Comparison of ENCODE assay signal across 10 mouse cellular contexts in the genomic region with DNA sequence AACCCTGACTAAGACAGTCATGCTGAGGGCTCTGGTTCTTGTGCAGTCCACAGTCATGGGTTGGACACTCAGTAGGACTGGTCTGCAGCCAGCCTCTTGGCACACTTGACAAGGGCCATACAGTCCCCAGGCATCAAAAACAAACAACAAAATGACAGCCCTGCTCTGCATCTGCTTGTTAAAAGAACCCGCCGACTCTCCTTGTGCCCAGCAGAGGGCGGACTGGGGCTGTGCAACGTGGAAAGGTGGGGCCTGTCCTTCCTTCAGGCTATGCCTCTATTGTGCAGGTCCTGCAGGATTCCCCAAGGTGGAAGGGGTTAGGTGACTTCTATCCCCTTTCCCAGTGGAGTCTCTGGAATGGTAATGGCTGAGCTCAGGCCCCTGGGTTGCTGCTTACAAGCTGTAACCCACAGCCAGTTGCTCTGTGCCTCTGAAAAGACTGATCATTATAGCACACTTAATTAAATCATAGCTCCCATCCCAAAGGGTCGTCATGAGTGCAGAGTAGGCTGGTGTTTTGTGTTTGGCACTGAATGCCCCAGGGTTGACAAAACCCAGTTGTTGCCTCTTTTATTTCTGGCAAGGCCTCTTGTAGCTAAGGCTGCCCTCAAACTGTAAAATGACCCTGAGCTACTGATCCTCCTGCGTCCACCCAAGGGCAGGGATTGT. TPM values are rescaled to one million over a fixed set of nuclear protein-coding genes. Genes with fewer than 3 reads are reported as not detected.
A peak's percentile ranks its signal among the peaks of the same experiment; 100 is the strongest.
DNase-seq lines count a peak whose midpoint lies in the region; ATAC-seq and TF ChIP-seq lines count a peak whose summit lies in the region.
"Not testable (repeated sequence)": the region's sequence is repeated elsewhere in the genome, so short reads cannot be mapped to it uniquely, and the experiment has no call there.
"Had no signal": no experiment of that assay in that cellular context is flagged by ENCODE, and none has a peak within 500 bp of the region (broad histone marks: within the 10 kb centered on the region; RNA-seq: fewer than 3 reads in every experiment).

No protein-coding gene starts in this region.

- DNase-seq in 416B (ENCODE audit: low read depth) (peak; percentile 54), liver (peak; percentile 55)
- peak; percentile 77 for DNase-seq in adrenal gland, postnatal 10 days
- peak; percentile 49 for DNase-seq in embryo, embryonic 9.5 days (ENCODE audit: extremely low spot score)
- peak; percentile 84 for DNase-seq in heart, embryonic 10.5 days (ENCODE audit: low spot score)
- peak; percentile 53 for DNase-seq in midbrain, postnatal 0 days (ENCODE audit: low spot score)
- peak; percentile 46 for DNase-seq in splenic B cell, adult 2 months (ENCODE audit: low read depth, low spot score)

- 0 out of 2 replicates have a peak, but pooled peaks have one; percentile 18 for ATAC-seq in kidney, embryonic 14.5 days (ENCODE audit: low FRiP score, low TSS enrichment)
- 0 out of 2 replicates have a peak, but pooled peaks have one; percentile 31 for ATAC-seq in midbrain, postnatal 0 days (ENCODE audit: low FRiP score)

- not testable (repeated sequence) for H3K9ac ChIP-seq in kidney, embryonic 14.5 days (ENCODE audit: low read depth, low read length); midbrain, postnatal 0 days (replicated peaks; ENCODE audit: low read length, poor library complexity, severe bottlenecking)

- not testable (repeated sequence) for H3K36me3 ChIP-seq in heart, embryonic 10.5 days; kidney, embryonic 14.5 days (ENCODE audit: control insufficient read depth, insufficient read depth, low read length); midbrain, postnatal 0 days (ENCODE audit: insufficient read depth, low read length); splenic B cell, adult 2 months (ENCODE audit: control insufficient read depth, insufficient read depth, low read length, poor library complexity, severe bottlenecking)

- not testable (repeated sequence) for H3K4me3 ChIP-seq in heart, embryonic 10.5 days; kidney, embryonic 14.5 days (ENCODE audit: low read length); midbrain, postnatal 0 days (ENCODE audit: low read depth, low read length)

- WGBS in heart, embryonic 10.5 days = 24% methylated on average over 6 of the region's 6 CpGs
- WGBS in kidney, embryonic 14.5 days = 21% methylated on average over 6 of the region's 6 CpGs
- 19% methylated on average over 6 of the region's 6 CpGs for WGBS in midbrain, postnatal 0 days

- not testable (repeated sequence) for H3K27ac ChIP-seq in heart, embryonic 10.5 days; kidney, embryonic 14.5 days (ENCODE audit: low read depth, low read length); midbrain, postnatal 0 days (ENCODE audit: low read depth, low read length)

- H3K4me2 ChIP-seq in kidney, embryonic 14.5 days (replicated peaks; ENCODE audit: low read depth, low read length); midbrain, postnatal 0 days (ENCODE audit: low read depth, low read length, poor library complexity, severe bottlenecking): not testable (repeated sequence)

- TF ChIP-seq CTCF in midbrain, postnatal 0 days (IDR thresholded peaks at IDR 0.05) = peak; percentile 85

- not testable (repeated sequence) for H3K9me3 ChIP-seq in heart, embryonic 10.5 days; kidney, embryonic 14.5 days (ENCODE audit: control insufficient read depth, low read length); midbrain, postnatal 0 days (ENCODE audit: low read length)

- peaks cover 13% of the 10 kb centered on the region for H3K27me3 ChIP-seq in heart, embryonic 10.5 days (ENCODE audit: insufficient read depth, poor library complexity, severe bottlenecking)
- not testable (repeated sequence) for H3K27me3 ChIP-seq in kidney, embryonic 14.5 days (ENCODE audit: control insufficient read depth, insufficient read depth, low read length); midbrain, postnatal 0 days (ENCODE audit: insufficient read depth, low read length); splenic B cell, adult 2 months (ENCODE audit: control insufficient read depth, insufficient read depth, low read length, poor library complexity, severe bottlenecking)

- not testable (repeated sequence) for H3K4me1 ChIP-seq in heart, embryonic 10.5 days; kidney, embryonic 14.5 days (ENCODE audit: control insufficient read depth, insufficient read depth, low read length); midbrain, postnatal 0 days (ENCODE audit: insufficient read depth, low read length)

RNA-seq across cellular contexts. Expression of a gene that starts 21.7 kb away (rescaled TPM):
- total RNA-seq in adrenal gland, postnatal 10 days (2021) = 10 to 100 TPM; 72.1 to 75.5 TPM
- 57.2 and 69.2 TPM in 2 replicates for polyA plus RNA-seq in heart, embryonic 10.5 days (2016; fragmentation: Nextera tagmentation; extraction: Ambion mirVana)
- 79.4 and 100 TPM in 2 replicates for polyA plus RNA-seq in kidney, embryonic 14.5 days (2014; fragmentation: Nextera tagmentation; extraction: Ambion mirVana)
- total RNA-seq in midbrain, postnatal 0 days (2014; rRNA removed) = 29.0 and 32.5 TPM in 2 replicates
- 28.4 and 32.9 TPM in 2 replicates for polyA plus RNA-seq in midbrain, postnatal 0 days (2015; fragmentation: Nextera tagmentation; extraction: Ambion mirVana)

RNA-seq across cellular contexts. Expression of a gene that starts 28.0 kb away (rescaled TPM):
- total RNA-seq in adrenal gland, postnatal 10 days (2021) = not detected
- polyA plus RNA-seq in heart, embryonic 10.5 days (2016; fragmentation: Nextera tagmentation; extraction: Ambion mirVana) = 0.15 and 0.85 TPM in 2 replicates
- 7.5 and 8.5 TPM in 2 replicates for polyA plus RNA-seq in kidney, embryonic 14.5 days (2014; fragmentation: Nextera tagmentation; extraction: Ambion mirVana)
- total RNA-seq in midbrain, postnatal 0 days (2014; rRNA removed) = 0.88 and 2.6 TPM in 2 replicates
- polyA plus RNA-seq in midbrain, postnatal 0 days (2015; fragmentation: Nextera tagmentation; extraction: Ambion mirVana) = 0.58 and 0.64 TPM in 2 replicates
- total RNA-seq: gastrocnemius, adult 8-10 months had no signal
- polyA plus RNA-seq: liver, embryonic 16.5 days had no signal
